Mouse (Mus musculus) CD4-positive helper T cell, adult 2 months (primary cell): ENCODE data around the gene Svbp.

Experiments used
- DNase-seq: peaks from one replicate; pipeline ENCODE4 v3.0.0-alpha.2; 2012; ENCODE audit warnings: low read depth, missing footprints, low spot score

Svbp gene

GRCm38 (mm10) chr4:119245961-119246360 is 50.9 kb downstream of the Svbp start:
- DNase-seq = no peak

GRCm38 (mm10) chr4:119246688-119247225 is 51.7 kb downstream of the Svbp start:
- DNase-seq = no peak

- DNase-seq = peak; percentile 61
These were observed 52.5 kb downstream of the Svbp start for GRCm38 (mm10) chr4:119247462-119248235.

- no peak for DNase-seq
These were observed 53.4 kb downstream of the Svbp start for GRCm38 (mm10) chr4:119248407-119248965.
